Mouse (Mus musculus) neural tube, embryonic 13.5 days (tissue): ENCODE results near the gene Tbc1d1. TPM values are rescaled to one million over a fixed set of nuclear protein-coding genes. Genes with fewer than 3 reads are reported as not detected.

ENCODE experiments used
- ATAC-seq: fragments of 200-750 bp; cut with Nextera tagmentation; 2 replicates; pipeline ENCODE4 v1.8.0; 2017; ENCODE audit warnings: low read depth, mild to moderate bottlenecking, moderate TSS enrichment, moderate library complexity
- H3K27ac ChIP-seq: fragments of 300-500 bp; sonication (generic); replicated peaks from 2 replicates; pipeline ENCODE4 v1.5.1; 2015; ENCODE audit warnings: moderate library complexity, mild to moderate bottlenecking, inconsistent platforms
- H3K27me3 ChIP-seq: fragments of 300-500 bp; sonication (generic); 2 replicates; pipeline ENCODE4 v1.6.1; 2015; ENCODE audit warnings: mild to moderate bottlenecking, inconsistent platforms
- H3K36me3 ChIP-seq: fragments of 300-500 bp; sonication (generic); 2 replicates; pipeline ENCODE4 v1.6.1; 2015; ENCODE audit warnings: mild to moderate bottlenecking, inconsistent platforms
- H3K4me1 ChIP-seq: fragments of 300-500 bp; sonication (generic); replicated peaks from 2 replicates; pipeline ENCODE4 v1.6.1; 2015; ENCODE audit warnings: inconsistent platforms
- H3K4me2 ChIP-seq: fragments of 300-500 bp; sonication (generic); 2 replicates; pipeline ENCODE4 v1.6.1; 2015; ENCODE audit warnings: inconsistent platforms, mild to moderate bottlenecking, moderate library complexity
- H3K4me3 ChIP-seq: fragments of 300-500 bp; sonication (generic); 2 replicates; pipeline ENCODE4 v1.5.1; 2015; ENCODE audit warnings: mild to moderate bottlenecking, inconsistent platforms
- H3K9ac ChIP-seq: fragments of 300-500 bp; sonication (generic); 2 replicates; pipeline ENCODE4 v1.6.1; 2015; ENCODE audit warnings: moderate library complexity, mild to moderate bottlenecking, inconsistent platforms
- H3K9me3 ChIP-seq: fragments of 300-500 bp; sonication (generic); 2 replicates; pipeline ENCODE4 v1.6.1; 2016; ENCODE audit warnings: inconsistent platforms
- WGBS: fragments of 180-500 bp; shearing (Covaris S2); methylation state at CpG from one replicate; pipeline ENCODE4 v1.1.7; 2015; 5-methylcytosine and 5-hydroxymethylcytosine counted together
- polyA plus RNA-seq: library from polyadenylated mRNA; unstranded; fragments of >200 nt; fragmentation: Nextera tagmentation; extraction: Ambion mirVana; gene quantifications from 2 replicates; pipeline ENCODE4 v1.2.1, GENCODE M21; 2015

The Tbc1d1 gene
- polyA plus RNA-seq, 1 experiment from 2014 or later, result 14.9 TPM

DNA sequence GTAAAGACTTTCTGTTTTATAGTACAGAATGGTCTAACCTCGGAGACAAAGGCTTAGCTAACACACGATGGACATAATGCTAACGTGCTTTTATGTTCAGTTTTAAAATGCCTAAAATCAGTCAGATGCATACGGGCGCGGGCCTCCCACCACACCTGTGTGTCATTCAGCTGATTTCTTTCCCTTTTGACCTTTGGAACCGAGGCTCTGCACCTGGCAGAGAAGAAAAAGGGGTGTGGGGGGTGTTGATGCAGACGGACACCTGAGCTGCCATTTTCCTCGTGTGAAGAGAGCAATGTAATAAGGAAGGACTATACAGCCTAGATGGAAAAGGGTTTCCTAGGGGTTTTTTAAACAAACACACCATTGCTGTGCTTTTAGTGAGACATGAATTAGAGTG, 76.8 kb downstream of the Tbc1d1 start:
- no peak for ATAC-seq
- Histone ChIP-seq H3K36me3 (no peaks in the 10 kb centered on the region), H3K27ac (no peak overlapping the region)

DNA sequence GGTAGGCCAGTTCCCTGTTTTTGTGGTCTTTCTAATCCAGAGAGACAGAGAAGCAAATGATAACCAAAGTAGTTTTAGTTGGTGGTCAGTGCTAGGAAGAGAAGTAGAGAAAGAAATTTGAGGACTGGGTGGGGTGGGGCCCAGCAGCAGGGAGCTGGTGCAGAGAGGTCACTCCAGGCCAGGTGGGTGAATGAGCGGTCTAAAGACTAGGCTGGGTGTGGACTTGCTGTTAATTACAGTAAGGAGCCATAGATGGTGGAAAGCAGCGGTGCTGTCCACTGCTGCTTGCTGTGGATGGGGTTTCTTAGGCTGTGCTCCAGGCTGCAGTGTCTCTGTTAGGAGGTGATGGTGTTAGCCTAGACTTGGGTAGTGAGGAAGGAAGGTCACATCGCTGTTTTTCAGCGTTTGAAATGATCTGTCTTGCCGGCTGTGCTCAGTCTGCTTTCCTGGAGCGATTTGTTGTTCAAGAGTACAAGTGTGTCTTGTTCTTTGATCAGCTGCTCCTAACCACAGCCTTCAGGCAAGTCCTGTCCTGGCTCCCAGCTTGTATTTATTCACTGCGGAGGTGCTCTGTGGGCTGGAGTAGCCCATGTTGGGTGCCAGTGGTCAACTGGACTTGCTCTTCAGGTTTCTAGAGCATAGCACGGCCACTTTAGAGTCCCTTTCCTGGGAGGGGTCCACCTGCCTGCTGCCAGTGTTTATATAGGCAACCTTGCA, 78.3 kb downstream of the Tbc1d1 start:
- Histone ChIP-seq H3K4me2 (no peak overlapping the region), H3K9me3 (no peaks in the 10 kb centered on the region), H3K4me1 (peaks cover 26% of the 10 kb centered on the region), H3K36me3 (no peaks in the 10 kb centered on the region), H3K27me3 (no peaks in the 10 kb centered on the region), H3K9ac (no peak overlapping the region), H3K27ac (no peak overlapping the region), H3K4me3 (no peak overlapping the region)
- WGBS, result 74% methylated on average over 8 of the region's 8 CpGs
- no peak for ATAC-seq

More for the DNA sequence above, 76.8 kb downstream of the Tbc1d1 start:
- 70% methylated on average over 9 of the region's 9 CpGs for WGBS
- peaks cover 26% of the 10 kb centered on the region for H3K4me1 ChIP-seq
- H3K27me3 ChIP-seq, result no peaks in the 10 kb centered on the region
- H3K9me3 ChIP-seq, result no peaks in the 10 kb centered on the region
- no peak overlapping the region for H3K4me2 ChIP-seq
- no peak overlapping the region for H3K4me3 ChIP-seq
- no peak overlapping the region for H3K9ac ChIP-seq

DNA sequence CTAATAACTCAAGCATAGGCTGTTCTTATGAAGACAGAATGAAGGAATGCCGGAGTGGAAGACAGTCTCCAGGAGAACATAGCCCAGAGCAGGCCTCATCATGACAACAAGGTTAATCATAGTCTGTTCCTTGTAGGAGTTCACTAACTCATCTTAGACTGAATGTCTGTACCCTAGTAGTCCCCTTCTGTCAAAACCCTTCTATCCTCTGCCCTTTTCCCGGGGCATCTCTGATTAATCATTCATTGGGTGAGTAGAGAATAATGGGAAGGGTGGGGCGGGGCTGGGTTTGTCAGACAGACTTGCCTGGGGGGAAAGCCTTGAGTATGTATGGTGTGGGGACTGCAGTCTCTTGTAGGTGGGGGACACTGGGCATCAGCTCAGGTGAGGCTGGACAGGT, 79.1 kb downstream of the Tbc1d1 start:
- H3K4me1 ChIP-seq, result peaks cover 26% of the 10 kb centered on the region
- no peak overlapping the region for H3K27ac ChIP-seq
- no peaks in the 10 kb centered on the region for H3K9me3 ChIP-seq
- no peak overlapping the region for H3K9ac ChIP-seq
- no peaks in the 10 kb centered on the region for H3K27me3 ChIP-seq
- H3K4me2 ChIP-seq, result no peak overlapping the region
- H3K4me3 ChIP-seq, result no peak overlapping the region
- H3K36me3 ChIP-seq, result no peaks in the 10 kb centered on the region
- 58% methylated on average over 3 of the region's 3 CpGs for WGBS
- no peak for ATAC-seq

DNA sequence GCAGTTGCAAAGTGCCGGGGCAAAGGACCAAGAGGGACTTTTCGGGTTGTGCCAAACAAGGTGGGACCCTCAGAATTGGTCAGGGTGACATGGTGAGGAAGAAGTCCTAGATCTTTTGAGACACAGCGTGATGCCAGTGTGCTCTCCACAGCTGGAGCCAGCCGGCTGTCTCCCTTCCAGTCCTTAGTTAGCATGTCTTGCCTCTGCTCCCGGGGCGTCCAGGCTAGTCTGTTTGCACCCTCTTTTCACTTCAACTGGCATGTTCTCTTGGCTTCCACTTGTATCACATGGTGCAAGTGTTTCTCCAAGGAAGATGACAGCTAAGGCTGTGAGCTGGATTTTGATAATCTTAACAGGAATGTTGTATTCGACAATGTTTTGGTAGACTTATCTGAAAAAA, 80.5 kb downstream of the Tbc1d1 start:
- H3K27me3 ChIP-seq, result no peaks in the 10 kb centered on the region
- no peaks in the 10 kb centered on the region for H3K36me3 ChIP-seq
- H3K4me2 ChIP-seq, result no peak overlapping the region
- no peak for ATAC-seq
- H3K4me3 ChIP-seq, result no peak overlapping the region
- no peaks in the 10 kb centered on the region for H3K9me3 ChIP-seq
- peaks cover 17% of the 10 kb centered on the region for H3K4me1 ChIP-seq
- H3K27ac ChIP-seq, result no peak overlapping the region
- 74% methylated on average over 7 of the region's 7 CpGs for WGBS
- no peak overlapping the region for H3K9ac ChIP-seq

DNA sequence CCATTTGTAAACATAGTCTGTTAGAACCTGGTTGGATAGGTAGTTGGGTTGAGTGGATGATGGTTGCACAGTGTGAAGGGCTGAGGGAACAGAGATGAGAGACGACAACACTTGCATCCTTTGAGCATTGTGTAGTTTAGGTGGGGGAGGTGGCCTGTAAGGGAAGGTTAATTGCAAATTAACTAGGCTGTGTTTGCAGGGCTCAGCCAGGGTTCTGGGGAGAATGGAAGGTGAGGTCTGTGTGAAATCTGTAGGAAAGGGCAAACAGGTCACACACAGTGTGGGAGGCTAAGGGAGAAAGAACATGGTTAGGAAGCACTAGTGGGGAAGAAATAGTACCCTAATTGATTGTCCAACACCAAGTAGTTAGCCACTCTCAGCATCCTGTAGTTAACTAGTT, 81.2 kb downstream of the Tbc1d1 start:
- no peaks in the 10 kb centered on the region for H3K9me3 ChIP-seq
- H3K27ac ChIP-seq, result no peak overlapping the region
- no peak for ATAC-seq
- H3K36me3 ChIP-seq, result no peaks in the 10 kb centered on the region
- no peak overlapping the region for H3K9ac ChIP-seq
- 29% methylated on average over 1 of the region's 1 CpGs for WGBS
- H3K27me3 ChIP-seq, result no peaks in the 10 kb centered on the region
- no peak overlapping the region for H3K4me3 ChIP-seq
- H3K4me1 ChIP-seq, result peaks cover 14% of the 10 kb centered on the region
- no peak overlapping the region for H3K4me2 ChIP-seq

DNA sequence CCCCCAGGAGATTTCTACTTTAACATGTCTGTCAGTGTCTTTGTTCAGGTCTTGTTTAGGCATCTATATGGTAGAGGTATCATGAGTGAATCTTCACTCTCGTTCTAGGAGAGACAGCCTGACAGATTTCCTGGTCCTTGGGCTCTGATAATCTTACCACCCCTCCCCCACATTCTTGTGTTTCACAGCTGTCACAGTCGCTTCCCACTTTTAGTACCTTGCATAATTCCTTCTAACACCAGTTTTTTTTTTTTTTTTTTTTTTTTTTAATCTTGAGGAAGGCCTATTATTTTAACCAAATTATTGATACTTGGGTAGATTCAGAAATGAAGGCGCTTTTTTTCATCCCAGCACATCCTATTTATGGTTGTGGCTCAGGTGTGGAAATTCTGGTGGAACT, 81.6 kb downstream of the Tbc1d1 start:
- H3K9me3 ChIP-seq, result no peaks in the 10 kb centered on the region
- H3K27me3 ChIP-seq, result no peaks in the 10 kb centered on the region
- H3K4me1 ChIP-seq, result peaks cover 15% of the 10 kb centered on the region
- WGBS, result 58% methylated on average over 3 of the region's 3 CpGs
- H3K4me2 ChIP-seq, result no peak overlapping the region
- no peaks in the 10 kb centered on the region for H3K36me3 ChIP-seq
- H3K9ac ChIP-seq, result no peak overlapping the region
- ATAC-seq, result no peak
- no peak overlapping the region for H3K27ac ChIP-seq
- H3K4me3 ChIP-seq, result no peak overlapping the region

DNA sequence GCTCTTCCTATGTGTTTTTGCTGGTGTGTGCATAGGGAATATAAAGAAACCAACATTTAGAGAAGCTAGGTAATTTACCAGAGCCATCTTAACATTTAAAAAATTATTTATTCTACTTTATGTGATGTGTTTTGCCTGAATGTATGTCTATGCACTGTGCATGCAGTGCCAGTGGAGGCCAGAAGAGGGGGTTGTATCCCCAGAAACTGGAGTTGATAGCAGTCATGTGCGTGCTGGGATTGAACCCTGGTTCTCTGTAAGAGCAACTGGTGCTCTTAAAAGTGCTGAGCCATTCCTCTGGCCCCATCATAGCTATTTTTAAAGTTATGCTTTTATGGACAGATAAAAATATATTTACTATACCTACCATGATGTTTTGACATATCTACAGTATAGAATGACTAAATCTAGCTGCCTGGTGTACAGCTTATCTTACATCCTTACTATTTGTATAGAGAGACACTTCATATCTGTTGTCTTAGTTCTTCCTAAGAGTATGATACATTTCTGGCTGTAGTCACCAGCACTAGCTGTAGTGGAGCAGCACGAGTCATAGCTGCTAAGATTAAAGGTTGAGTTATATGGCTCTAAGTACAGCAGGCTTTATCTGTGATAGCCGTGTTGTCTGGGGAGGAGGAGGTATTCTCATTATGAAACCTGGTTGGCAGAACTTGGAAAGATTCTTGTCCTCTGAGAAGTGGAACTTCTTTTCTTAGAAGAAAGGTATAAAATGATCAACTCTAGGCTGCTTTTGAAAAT, 83.0 kb downstream of the Tbc1d1 start:
- no peak for ATAC-seq
- WGBS, result 89% methylated on average over 3 of the region's 3 CpGs
- H3K9ac ChIP-seq, result no peak overlapping the region
- H3K27me3 ChIP-seq, result no peaks in the 10 kb centered on the region
- H3K27ac ChIP-seq, result no peak overlapping the region
- H3K36me3 ChIP-seq, result no peaks in the 10 kb centered on the region
- H3K4me3 ChIP-seq, result no peak overlapping the region
- H3K4me1 ChIP-seq, result peaks cover 28% of the 10 kb centered on the region
- no peak overlapping the region for H3K4me2 ChIP-seq
- H3K9me3 ChIP-seq, result no peaks in the 10 kb centered on the region

DNA sequence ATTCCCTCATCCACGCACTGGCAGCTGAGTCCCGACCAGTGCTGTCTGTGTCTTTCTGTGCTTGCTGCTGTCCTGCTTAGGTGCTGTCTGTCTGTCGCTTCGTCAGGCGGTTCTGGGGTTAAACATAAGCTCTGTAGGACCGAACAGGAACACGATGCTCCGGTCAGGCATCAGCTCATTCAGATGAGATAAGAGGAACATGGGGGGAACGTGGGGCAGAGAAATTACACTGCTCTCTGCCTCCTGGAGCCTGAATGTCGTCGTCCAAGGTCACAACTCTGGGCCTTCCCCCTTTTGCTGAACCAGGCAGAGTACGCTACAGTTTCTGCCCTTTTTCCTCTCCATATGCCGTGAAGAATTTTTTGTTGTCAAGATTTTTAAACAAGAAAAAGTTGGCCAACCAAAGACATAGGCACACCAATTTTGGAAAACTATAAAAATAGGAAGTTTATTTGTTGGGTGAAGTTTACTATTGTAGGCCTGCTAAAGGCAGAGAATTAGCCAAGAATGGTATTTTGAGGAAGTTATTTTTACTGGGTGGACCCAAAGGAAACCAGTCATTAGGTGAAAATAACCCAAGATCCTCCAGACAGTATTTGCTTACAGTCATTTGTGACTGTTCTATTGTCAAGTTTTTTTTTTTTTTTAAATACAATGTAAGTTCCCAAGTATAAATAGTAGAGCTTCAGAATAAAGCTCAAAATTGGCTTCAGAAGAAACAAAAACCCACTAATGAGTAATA, 85.0 kb downstream of the Tbc1d1 start:
- Histone ChIP-seq H3K4me1 (peaks cover 21% of the 10 kb centered on the region), H3K27ac (0 out of 2 replicates have a peak overlapping the region, but pooled peaks have one; percentile 9), H3K9ac (no peak overlapping the region), H3K9me3 (no peaks in the 10 kb centered on the region), H3K27me3 (no peaks in the 10 kb centered on the region), H3K4me2 (no peak overlapping the region), H3K4me3 (no peak overlapping the region), H3K36me3 (no peaks in the 10 kb centered on the region)
- WGBS, result 85% methylated on average over 13 of the region's 13 CpGs
- ATAC-seq, result no peak

DNA sequence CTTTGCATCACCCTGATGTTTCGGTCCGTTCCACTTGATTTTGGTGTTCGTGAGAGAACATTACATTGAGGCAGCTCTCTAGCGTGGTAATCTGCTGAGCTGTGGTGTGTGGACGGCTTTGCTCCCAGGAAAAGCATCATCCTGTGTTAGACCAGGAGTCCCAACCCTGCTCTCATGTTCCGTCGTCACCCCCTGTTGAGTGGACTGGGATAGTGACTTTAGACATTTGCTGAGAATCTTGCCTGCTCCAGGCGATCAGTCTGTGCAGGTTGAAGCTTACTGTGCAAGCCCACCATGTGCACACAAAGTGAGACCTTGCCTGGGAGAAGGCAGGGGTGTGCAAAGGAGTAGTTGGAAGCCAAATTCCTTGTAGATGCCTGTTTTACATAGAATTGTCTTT, 85.8 kb downstream of the Tbc1d1 start:
- H3K9me3 ChIP-seq, result no peaks in the 10 kb centered on the region
- ATAC-seq, result no peak
- H3K27me3 ChIP-seq, result no peaks in the 10 kb centered on the region
- 91% methylated on average over 8 of the region's 8 CpGs for WGBS
- H3K36me3 ChIP-seq, result no peaks in the 10 kb centered on the region
- H3K4me1 ChIP-seq, result peaks cover 21% of the 10 kb centered on the region
- no peak overlapping the region for H3K27ac ChIP-seq
- H3K9ac ChIP-seq, result no peak overlapping the region
- no peak overlapping the region for H3K4me2 ChIP-seq
- no peak overlapping the region for H3K4me3 ChIP-seq

DNA sequence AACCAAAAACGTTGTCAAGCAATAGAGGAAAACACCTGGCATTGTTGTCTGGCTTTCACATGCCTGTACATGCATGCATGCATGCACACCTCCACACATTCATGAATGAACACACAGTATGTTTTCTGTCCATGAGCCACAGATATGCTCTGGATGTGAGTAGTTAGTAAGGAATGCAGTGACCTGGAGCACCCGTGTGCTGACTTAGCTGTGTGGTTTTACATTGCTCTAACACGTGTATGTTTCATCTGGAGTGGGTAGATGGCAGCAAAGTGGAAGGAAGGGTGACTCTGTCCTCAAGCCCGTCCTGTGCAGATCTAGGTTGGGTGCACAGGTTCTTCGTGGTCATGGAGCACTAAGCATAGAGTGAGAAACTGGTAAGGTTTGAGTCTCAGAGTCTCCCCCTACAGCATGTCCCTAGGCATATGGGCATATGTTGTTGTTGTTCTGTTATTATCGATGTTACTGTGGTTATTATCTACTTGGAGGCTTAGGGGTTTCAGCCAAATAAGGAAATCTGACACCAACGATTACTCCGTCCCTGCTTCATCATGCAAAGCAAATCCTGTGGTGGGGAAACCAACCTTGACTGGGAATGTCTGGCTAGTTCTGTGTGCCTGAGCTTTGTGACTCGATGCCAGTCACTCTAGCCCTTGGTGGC, 86.8 kb downstream of the Tbc1d1 start:
- no peaks in the 10 kb centered on the region for H3K9me3 ChIP-seq
- H3K4me1 ChIP-seq, result peaks cover 21% of the 10 kb centered on the region
- no peak overlapping the region for H3K27ac ChIP-seq
- H3K36me3 ChIP-seq, result no peaks in the 10 kb centered on the region
- no peak overlapping the region for H3K9ac ChIP-seq
- no peak overlapping the region for H3K4me2 ChIP-seq
- no peak overlapping the region for H3K4me3 ChIP-seq
- H3K27me3 ChIP-seq, result no peaks in the 10 kb centered on the region
- no peak for ATAC-seq
- 79% methylated on average over 9 of the region's 9 CpGs for WGBS

DNA sequence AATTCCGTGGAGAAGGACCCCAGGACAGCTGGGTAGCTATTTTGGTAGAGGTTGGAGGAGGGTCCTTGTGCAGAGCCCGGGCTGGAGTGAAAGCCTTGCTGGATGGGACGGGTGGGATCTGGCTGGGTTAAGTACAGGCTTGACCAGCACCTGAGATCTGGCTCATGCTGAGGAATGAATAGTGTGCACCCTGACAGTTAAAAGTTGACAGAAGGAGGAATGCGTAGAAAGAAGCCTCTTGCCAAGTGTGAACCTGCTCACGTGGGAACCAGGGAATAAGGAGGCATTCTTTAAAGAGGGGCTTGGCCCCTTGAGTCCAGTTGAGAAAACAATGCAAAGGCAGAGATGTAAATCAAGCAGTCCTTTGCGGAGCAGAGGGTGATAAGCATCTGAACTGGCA, 87.6 kb downstream of the Tbc1d1 start:
- Histone ChIP-seq H3K27ac (no peak overlapping the region), H3K9me3 (no peaks in the 10 kb centered on the region), H3K36me3 (no peaks in the 10 kb centered on the region), H3K4me3 (no peak overlapping the region), H3K4me2 (no peak overlapping the region), H3K4me1 (peaks cover 21% of the 10 kb centered on the region), H3K27me3 (no peaks in the 10 kb centered on the region), H3K9ac (no peak overlapping the region)
- 31% methylated on average over 6 of the region's 6 CpGs for WGBS
- ATAC-seq, result no peak

DNA sequence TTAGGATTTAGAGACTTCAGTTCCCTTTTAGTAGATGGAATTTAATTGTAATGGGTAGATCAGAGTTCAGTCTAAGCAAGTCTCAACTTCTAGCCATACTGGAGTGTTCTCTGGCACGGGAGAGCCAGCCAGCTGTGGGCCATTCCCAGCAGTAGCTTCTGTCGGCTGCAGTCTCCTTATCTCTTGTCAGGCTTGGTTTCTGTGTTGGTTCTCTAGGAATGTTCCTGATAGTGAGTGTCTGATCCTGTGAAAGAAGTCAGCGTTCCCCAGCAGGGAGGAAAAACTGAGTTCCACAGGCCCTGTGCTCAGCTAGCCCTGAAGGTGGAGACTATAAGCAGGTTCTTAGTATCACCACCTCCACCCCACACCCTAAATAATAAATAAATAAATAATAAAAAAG, 88.2 kb downstream of the Tbc1d1 start:
- H3K27ac ChIP-seq, result no peak overlapping the region
- 73% methylated on average over 3 of the region's 3 CpGs for WGBS
- H3K4me3 ChIP-seq, result no peak overlapping the region
- H3K9ac ChIP-seq, result no peak overlapping the region
- H3K9me3 ChIP-seq, result no peaks in the 10 kb centered on the region
- H3K4me1 ChIP-seq, result peaks cover 21% of the 10 kb centered on the region
- no peak for ATAC-seq
- no peaks in the 10 kb centered on the region for H3K36me3 ChIP-seq
- H3K27me3 ChIP-seq, result no peaks in the 10 kb centered on the region
- no peak overlapping the region for H3K4me2 ChIP-seq
